Comparison of ENCODE assay signal across 8 mouse cellular contexts in genomic region chr11:48900654-48901566, GRCm38 (mm10). TPM values are rescaled to one million over a fixed set of nuclear protein-coding genes. Genes with fewer than 3 reads are reported as not detected.
DNase-seq lines count a peak whose midpoint lies in the region; ATAC-seq and TF ChIP-seq lines count a peak whose summit lies in the region.
"Not testable (repeated sequence)": the region's sequence is repeated elsewhere in the genome, so short reads cannot be mapped to it uniquely, and the experiment has no call there.

No protein-coding gene starts in this region.

- peak overlapping the region; percentile 27 for H3K4me3 ChIP-seq in bone marrow, adult 2 months (replicated peaks; ENCODE audit: control insufficient read depth, low read depth, low read length)
- H3K4me3 ChIP-seq in liver, postnatal 0 days (ENCODE audit: low read depth, low read length), result not testable (repeated sequence)

- DNase-seq in B cell, adult 2 months, result peak; percentile 66 to 68
- peak; percentile 9 for DNase-seq in heart, postnatal 10 days
- peak; percentile 22 for DNase-seq in liver, postnatal 0 days
- peak; percentile 12 for DNase-seq in skeletal muscle tissue, adult 2 months (ENCODE audit: low read depth, low spot score)
- peak; percentile 66 to 76 for DNase-seq in spleen, postnatal 36 days (ENCODE audit: low spot score in 2 of 2)

- H3K9me3 ChIP-seq in liver, postnatal 0 days (ENCODE audit: low read length), result not testable (repeated sequence)

- H3K27ac ChIP-seq in bone marrow, adult 2 months (ENCODE audit: control insufficient read depth, insufficient read depth, low read depth, low read length, poor library complexity), result peak overlapping the region; percentile 70; the same call in 1 of the 2 replicates
- peak overlapping the region; percentile 85 for H3K27ac ChIP-seq in liver, postnatal 0 days (ENCODE audit: low read depth)

- not testable (repeated sequence) for H3K27me3 ChIP-seq in liver, postnatal 0 days (ENCODE audit: insufficient read depth, low read length)

- intact Hi-C loops in heart, postnatal 10 days (cut with DNase I), result not testable (repeated sequence)

- peak; percentile 83 for TF ChIP-seq EP300 in liver, postnatal 0 days (IDR thresholded peaks at IDR 0.05; ENCODE audit: low read depth)

- TF ChIP-seq POLR2A in bone marrow, adult 2 months (IDR thresholded peaks at IDR 0.05; ENCODE audit: borderline replicate concordance, control insufficient read depth, low read depth, low read length), result not testable (repeated sequence)

- 31% methylated on average over 6 of the region's 6 CpGs for WGBS in bone marrow, adult 2 months
- 50% methylated on average over 6 of the region's 6 CpGs for WGBS in liver, postnatal 0 days (ENCODE audit: insufficient replicate concordance)

- not testable (repeated sequence) for TF ChIP-seq CTCF in bone marrow, adult 2 months (IDR thresholded peaks at IDR 0.05; ENCODE audit: control insufficient read depth, insufficient read depth, low read length); liver, postnatal 0 days (IDR thresholded peaks at IDR 0.05; ENCODE audit: low read depth)

- not testable (repeated sequence) for H3K4me2 ChIP-seq in liver, postnatal 0 days (ENCODE audit: low read depth, low read length)

- not testable (repeated sequence) for H3K9ac ChIP-seq in liver, postnatal 0 days (replicated peaks)

- peak; percentile 88 for ATAC-seq in granulocyte monocyte progenitor cell, adult 5-6 weeks (replicated peaks; ENCODE audit: poor library complexity, severe bottlenecking)
- peak; percentile 64 for ATAC-seq in liver, postnatal 0 days
- ATAC-seq in megakaryocyte, adult 5-6 weeks (ENCODE audit: poor library complexity, severe bottlenecking), result peak; percentile 89

- H3K36me3 ChIP-seq in liver, postnatal 0 days (replicated peaks; ENCODE audit: insufficient read depth, low read length), result not testable (repeated sequence)

- H3K4me1 ChIP-seq in bone marrow, adult 2 months (ENCODE audit: control insufficient read depth, insufficient read depth, low read length); liver, postnatal 0 days (ENCODE audit: insufficient read depth): not testable (repeated sequence)

RNA-seq across cellular contexts. Expression of gene Gm5431, which starts 1.1 kb away (rescaled TPM):
- 2.0 TPM in 1 of 2 replicates, not detected in the other for polyA plus RNA-seq in bone marrow, adult 2 months (2011; ENCODE audit: insufficient read depth, insufficient read length, low replicate concordance, missing spikeins)
- 0.58 and 1.2 TPM in 2 replicates for total RNA-seq in granulocyte monocyte progenitor cell, adult 5-6 weeks (2014; fragmentation: Nextera tagmentation)
- total RNA-seq in granulocyte monocyte progenitor cell, adult 5-6 weeks (2017), result 0.22 and 1.3 TPM in 2 replicates
- total RNA-seq in heart, postnatal 10 days (2021), result under 1 TPM; 0.50 to 0.65 TPM
- 0.66 and 0.86 TPM in 2 replicates for polyA plus RNA-seq in liver, postnatal 0 days (2015; fragmentation: Nextera tagmentation; extraction: Ambion mirVana)
- 13.1 and 15.9 TPM in 2 replicates for total RNA-seq in megakaryocyte, adult 5-6 weeks (2015)
- 12.0 and 15.0 TPM in 2 replicates for total RNA-seq in megakaryocyte, adult 5-6 weeks (2017)

RNA-seq across cellular contexts. Expression of gene Irgm1, which starts 29.4 kb away (rescaled TPM):
- polyA plus RNA-seq in bone marrow, adult 2 months (2011; ENCODE audit: insufficient read depth, insufficient read length, low replicate concordance, missing spikeins), result 15.8 and 21.3 TPM in 2 replicates
- 27.7 and 45.0 TPM in 2 replicates for total RNA-seq in granulocyte monocyte progenitor cell, adult 5-6 weeks (2014; fragmentation: Nextera tagmentation)
- total RNA-seq in granulocyte monocyte progenitor cell, adult 5-6 weeks (2017), result 22.1 and 23.6 TPM in 2 replicates
- 1 to 10 TPM; 6.5 to 9.5 TPM for total RNA-seq in heart, postnatal 10 days (2021)
- polyA plus RNA-seq in liver, postnatal 0 days (2015; fragmentation: Nextera tagmentation; extraction: Ambion mirVana), result 42.7 and 44.1 TPM in 2 replicates
- total RNA-seq in megakaryocyte, adult 5-6 weeks (2015), result 59.0 and 67.2 TPM in 2 replicates
- 54.1 and 62.0 TPM in 2 replicates for total RNA-seq in megakaryocyte, adult 5-6 weeks (2017)

RNA-seq across cellular contexts. Expression of gene Psme2b, which starts 45.1 kb away (rescaled TPM):
- polyA plus RNA-seq in bone marrow, adult 2 months (2011; ENCODE audit: insufficient read depth, insufficient read length, low replicate concordance, missing spikeins), result 16.9 and 66.0 TPM in 2 replicates
- 14.0 and 21.4 TPM in 2 replicates for total RNA-seq in granulocyte monocyte progenitor cell, adult 5-6 weeks (2014; fragmentation: Nextera tagmentation)
- 10.3 and 18.7 TPM in 2 replicates for total RNA-seq in granulocyte monocyte progenitor cell, adult 5-6 weeks (2017)
- total RNA-seq in heart, postnatal 10 days (2021), result 1 to 10 TPM; 2.4 to 3.6 TPM
- polyA plus RNA-seq in liver, postnatal 0 days (2015; fragmentation: Nextera tagmentation; extraction: Ambion mirVana), result 4.2 and 4.5 TPM in 2 replicates
- 78.1 and 81.3 TPM in 2 replicates for total RNA-seq in megakaryocyte, adult 5-6 weeks (2015)
- 47.3 and 50.2 TPM in 2 replicates for total RNA-seq in megakaryocyte, adult 5-6 weeks (2017)

Comparison
In these comparisons a context has a peak if more than half of its experiments do, and no peak if none do; other contexts are left out.
1. DNase-seq: peak in every context shown above with its lines; median percentile 71 in spleen, postnatal 36 days; 67 in B cell, adult 2 months; 22 in liver, postnatal 0 days; 12 in skeletal muscle tissue, adult 2 months; 9 in heart, postnatal 10 days.
2. RNA of gene Gm5431, which starts 1.1 kb away (total RNA-seq): 12.0 to 15.9 TPM in megakaryocyte, adult 5-6 weeks; 0.22 to 1.3 TPM in granulocyte monocyte progenitor cell, adult 5-6 weeks and 0.50 to 0.65 TPM in heart, postnatal 10 days; every median in the first group is over 4 times any median in the second.
3. Peak in every context shown above with its lines, with median percentiles within 50 percentile points of each other: ATAC-seq.